Mouse (Mus musculus): ENCODE results near the gene Naxd.

GRCm38 (mm10) chr8:11470694-11471093 lies 26.6 kb upstream of the Naxd start:
- TF ChIP-seq CTCF (conservative IDR thresholded peaks at IDR 0.05; ENCODE audit: low read length) = no peak
- no peak for TF ChIP-seq NANOG (IDR thresholded peaks at IDR 0.05; ENCODE audit: borderline replicate concordance, low read length)
- TF ChIP-seq POU5F1 (IDR thresholded peaks at IDR 0.05; ENCODE audit: borderline replicate concordance, low read length) = no peak
